Mouse (Mus musculus): ENCODE measurements around the gene Alkbh1.
"Not testable (repeated sequence)": the region's sequence is repeated elsewhere in the genome, so short reads cannot be mapped to it uniquely, and the experiment has no call there.

The Alkbh1 gene

GRCm38 (mm10) chr12:87443700-87444122, at the start of gene Alkbh1, which contains the start of gene Slirp:
TSS of gene Alkbh1 (minus strand) at chr12:87444017.
TSS of gene Slirp (plus strand) at chr12:87443896.
- DNase-seq (ENCODE audit: low read depth, low spot score): peak; percentile 94

DNA sequence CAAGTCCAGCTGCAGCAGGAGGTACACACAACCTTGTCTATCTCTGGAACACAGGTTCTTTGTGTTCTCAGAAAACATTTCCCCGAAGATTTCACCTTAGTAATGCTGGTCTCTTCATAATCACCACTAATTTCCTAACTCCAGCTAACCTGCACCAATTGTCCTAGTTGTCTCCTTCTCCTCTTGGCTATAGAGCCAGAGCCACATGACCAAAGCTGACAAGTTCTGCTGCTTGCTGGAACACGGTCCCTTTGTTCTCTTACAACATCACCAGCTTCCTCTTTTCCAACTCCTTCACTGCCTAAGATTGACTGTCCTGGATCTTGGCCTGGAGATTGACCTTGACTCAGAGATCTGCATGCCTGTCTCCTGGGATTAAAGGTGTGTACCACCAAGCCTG, 44.9 kb upstream of the Alkbh1 start:
- DNase-seq (ENCODE audit: low read depth, low spot score): not testable (repeated sequence)

DNA sequence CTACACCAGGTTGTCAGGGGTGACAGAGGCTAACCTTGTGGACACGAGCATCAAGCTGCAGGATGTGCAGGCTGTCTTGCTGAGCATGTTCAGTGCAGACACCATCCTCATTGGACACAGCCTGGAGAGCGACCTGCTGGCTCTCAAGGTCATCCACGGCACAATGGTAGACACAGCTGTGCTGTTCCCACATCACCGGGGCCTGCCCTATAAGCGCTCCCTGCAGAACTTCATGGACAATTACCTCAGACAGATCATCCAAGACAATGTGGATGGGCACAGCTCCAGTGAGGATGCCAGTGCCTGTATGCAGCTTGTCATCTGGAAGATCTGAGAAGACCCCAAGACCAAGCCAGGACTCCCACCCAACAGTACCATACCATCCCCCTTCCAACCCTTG, 38.7 kb upstream of the Alkbh1 start:
- not testable (repeated sequence) for DNase-seq (ENCODE audit: low read depth, low spot score)

- DNase-seq (ENCODE audit: low read depth, low spot score): no peak
Observed at GRCm38 (mm10) chr12:87474756-87475155, 30.9 kb upstream of the Alkbh1 start.

GRCm38 (mm10) chr12:87471964-87472786, 28.4 kb upstream of the Alkbh1 start, which contains the start of gene Snw1:
TSS of gene Snw1 (minus strand) at chr12:87472274.
- peak; percentile 97 for DNase-seq (ENCODE audit: low read depth, low spot score)

- peak; percentile 50 for DNase-seq (ENCODE audit: low read depth, low spot score)
Observed at GRCm38 (mm10) chr12:87471421-87471963, 27.7 kb upstream of the Alkbh1 start.

DNA sequence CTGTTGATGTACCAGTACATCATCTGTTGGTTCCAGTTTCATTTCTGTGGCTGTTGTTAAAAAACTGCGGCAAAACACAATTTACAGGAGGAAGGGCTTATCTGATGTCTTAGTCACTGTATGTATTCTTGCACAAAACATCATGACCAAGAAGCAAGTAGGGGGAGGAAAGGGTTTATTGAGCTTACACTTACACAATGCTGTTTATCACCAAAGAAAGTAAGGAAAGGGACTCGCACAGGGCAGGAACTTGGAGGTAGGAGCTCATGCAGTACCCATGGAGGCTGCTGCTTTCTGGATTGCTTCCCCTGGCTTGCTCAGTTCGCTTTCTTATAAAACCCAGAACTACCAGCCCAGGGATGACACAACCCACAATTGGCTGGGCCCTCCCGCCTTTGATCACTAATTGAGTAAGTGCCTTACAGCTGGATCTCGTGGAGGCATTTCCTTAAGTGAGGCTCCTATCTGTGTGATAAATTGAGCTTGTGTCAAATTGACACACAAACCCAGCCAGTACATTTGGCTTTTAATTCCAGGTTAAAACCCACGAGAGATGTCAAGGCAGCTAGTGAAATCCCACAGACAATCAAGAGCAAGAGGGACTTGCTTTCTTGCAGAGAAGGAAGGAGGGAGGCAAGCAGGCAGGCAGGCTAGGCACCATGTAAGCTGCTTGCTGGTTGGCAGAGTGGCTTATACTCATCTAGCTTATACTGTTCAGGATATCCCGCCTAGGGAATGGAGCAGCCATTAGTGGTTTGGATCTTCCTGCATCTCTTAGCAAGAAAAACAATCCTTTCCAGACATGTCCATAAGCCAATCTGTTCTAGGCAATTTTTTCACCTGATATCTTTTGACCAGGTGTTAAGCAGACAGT, 26.7 kb upstream of the Alkbh1 start:
- peak; percentile 16 for DNase-seq (ENCODE audit: low read depth, low spot score)

- DNase-seq (ENCODE audit: low read depth, low spot score): no peak
Observed at GRCm38 (mm10) chr12:87464678-87465297, 21.0 kb upstream of the Alkbh1 start.

DNA sequence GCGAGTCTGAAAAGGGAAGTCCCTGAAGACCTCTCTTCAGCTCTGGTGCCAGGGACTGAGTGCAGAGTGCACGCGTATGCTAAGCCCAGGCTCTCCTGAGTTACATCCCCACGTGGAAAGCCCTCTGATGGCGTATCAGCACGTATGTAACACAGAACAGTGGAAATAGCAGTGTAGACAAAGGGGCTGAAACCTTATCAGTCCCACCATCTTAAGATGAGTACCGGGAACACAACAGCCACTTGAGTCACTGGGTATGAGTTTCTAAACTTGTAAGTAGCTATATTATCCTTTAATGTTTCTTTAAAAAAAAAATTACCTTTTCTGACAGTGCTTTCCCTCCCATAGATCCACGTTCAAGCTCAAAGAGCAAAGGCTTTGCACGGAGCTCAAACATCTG, 5.6 kb upstream of the Alkbh1 start:
- no peak for DNase-seq (ENCODE audit: low read depth, low spot score)

DNA sequence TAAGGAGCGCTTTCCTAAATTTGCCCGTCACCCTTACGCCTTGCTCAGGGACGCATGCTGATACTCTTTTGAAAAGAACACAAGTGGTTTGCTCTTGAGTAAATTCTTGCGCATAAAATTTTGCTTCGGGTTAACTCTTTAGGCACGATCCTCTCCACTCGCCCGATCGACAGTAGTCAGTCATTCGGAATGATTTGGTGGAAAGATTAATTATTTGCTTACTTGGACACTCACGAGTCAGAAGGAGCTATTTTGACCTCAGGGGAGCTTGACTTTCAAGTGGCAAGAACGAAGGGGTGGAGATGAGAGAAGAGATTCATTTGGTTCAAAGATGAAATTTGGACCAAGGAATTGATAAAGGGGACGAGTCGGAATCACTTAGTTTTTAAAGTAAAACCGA, 394 bp upstream of the Alkbh1 start:
- DNase-seq (ENCODE audit: low read depth, low spot score): peak; percentile 34

GRCm38 (mm10) chr12:87443115-87443699, 610 bp downstream of the Alkbh1 start:
- DNase-seq (ENCODE audit: low read depth, low spot score): no peak

DNA sequence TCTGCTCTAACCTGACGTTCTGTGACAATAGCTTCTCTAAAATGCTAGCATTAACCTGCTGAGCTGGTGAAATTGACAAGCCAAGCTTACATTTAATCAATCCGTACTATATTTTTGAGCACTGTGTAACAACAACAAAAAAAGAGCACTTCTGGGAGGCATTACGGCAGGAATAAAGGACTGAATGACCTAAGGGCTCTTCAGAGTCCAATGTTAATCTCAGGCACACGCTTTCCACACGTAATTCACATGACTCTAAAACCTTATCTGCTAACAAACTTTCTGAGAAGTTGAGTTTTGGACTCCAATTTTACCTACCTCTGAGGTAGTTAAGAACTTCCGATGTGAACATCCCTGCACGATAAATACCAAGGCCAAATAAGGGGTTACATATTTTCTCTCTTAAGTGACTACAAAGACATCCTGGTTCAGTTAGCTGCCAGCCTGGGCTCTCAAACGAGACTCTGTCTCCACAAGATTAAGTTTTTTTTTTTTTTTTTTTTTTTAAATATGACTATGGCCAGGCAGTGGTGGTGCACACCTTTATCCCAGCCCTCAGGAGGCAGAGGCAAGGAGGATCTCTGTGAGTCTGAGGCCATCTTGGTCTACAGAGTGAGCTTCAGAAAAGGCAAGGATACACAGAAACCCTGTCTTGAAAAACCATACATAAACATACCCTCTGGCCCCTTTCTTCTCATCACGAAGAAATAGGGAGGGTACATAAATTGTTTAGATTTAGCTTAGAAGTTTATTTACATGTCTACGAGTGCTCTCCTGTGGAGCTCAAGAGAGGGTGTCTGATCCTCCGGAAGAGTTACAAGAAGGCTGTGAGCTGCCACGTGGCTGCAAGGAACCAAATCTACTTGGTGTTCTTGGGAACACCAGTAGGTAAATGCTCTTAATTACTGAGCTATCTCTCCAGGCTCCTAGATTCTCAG, 1.4 kb downstream of the Alkbh1 start:
- DNase-seq (ENCODE audit: low read depth, low spot score): peak; percentile 54

GRCm38 (mm10) chr12:87428885-87429284, 14.9 kb downstream of the Alkbh1 start:
- DNase-seq (ENCODE audit: low read depth, low spot score): no peak

DNA sequence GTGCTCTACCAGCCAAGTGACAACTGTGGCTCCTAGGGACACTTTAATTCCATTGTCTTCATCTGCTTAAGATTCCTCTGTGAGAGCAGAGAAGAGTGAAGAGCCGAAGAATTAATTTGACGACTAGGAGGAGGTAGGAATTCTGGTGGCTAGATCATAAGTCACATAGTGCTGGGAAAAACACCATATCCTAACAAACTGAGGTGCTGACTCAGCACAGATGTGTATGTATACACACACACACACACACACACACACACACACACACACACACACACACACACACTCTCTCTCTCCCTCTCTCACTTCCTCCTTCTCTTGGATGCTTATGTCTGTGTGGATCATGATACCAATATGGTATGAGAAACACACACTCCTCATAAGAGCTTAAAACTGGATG, 15.5 kb downstream of the Alkbh1 start:
- DNase-seq (ENCODE audit: low read depth, low spot score): no peak

- no peak for DNase-seq (ENCODE audit: low read depth, low spot score)
Observed at GRCm38 (mm10) chr12:87426354-87427031, 17.3 kb downstream of the Alkbh1 start.

GRCm38 (mm10) chr12:87424516-87424915, 19.3 kb downstream of the Alkbh1 start:
- no peak for DNase-seq (ENCODE audit: low read depth, low spot score)

GRCm38 (mm10) chr12:87423700-87424099, 20.1 kb downstream of the Alkbh1 start:
- peak; percentile 52 for DNase-seq (ENCODE audit: low read depth, low spot score)

DNA sequence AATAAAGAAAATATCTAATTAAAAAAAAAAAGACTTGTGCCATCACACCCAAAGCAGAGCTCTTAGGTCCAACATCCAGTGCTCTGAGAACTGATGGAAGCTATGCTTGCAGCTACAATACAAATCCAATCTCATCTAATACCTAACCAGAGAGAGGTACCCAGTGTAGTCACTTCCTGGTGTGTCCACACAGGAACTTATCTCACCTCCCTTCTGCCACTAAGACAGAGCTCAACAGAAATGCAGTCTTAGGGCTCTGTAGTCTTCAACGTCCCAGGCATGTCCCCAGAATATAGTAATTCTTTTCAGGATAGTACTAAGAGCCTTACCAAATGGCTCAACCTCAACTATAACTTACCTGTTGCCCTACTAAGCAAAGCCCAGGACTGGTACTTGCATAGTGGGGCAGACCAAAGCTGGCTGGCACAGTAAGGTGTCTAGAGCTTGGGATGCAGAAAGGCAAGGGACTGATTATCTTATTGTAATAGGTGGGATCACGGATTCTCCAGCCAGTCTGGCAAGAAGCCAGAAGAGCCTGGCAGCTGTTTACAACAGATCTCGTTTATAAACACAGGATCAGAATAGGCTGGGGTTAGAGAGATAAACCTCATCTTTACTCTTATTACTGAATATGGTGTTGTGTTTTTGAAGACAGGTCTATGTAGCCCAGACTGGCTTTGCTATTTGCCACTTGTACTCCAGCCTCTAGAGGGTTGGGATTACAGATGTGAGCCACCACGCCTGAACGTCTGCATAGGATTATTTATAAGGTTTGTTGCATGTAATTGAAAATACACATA, 21.9 kb downstream of the Alkbh1 start:
- no peak for DNase-seq (ENCODE audit: low read depth, low spot score)
